Mouse (Mus musculus): Measurements from ENCODE around the gene Scube2. TPM values are rescaled to one million over a fixed set of nuclear protein-coding genes. Genes with fewer than 3 reads are reported as not detected.
A peak's percentile ranks its signal among the peaks of the same experiment; 100 is the strongest.

Gene Scube2
- total and polyA plus RNA-seq, 3 experiments = 0.27 to 0.67 TPM; not detected in 1

- DNase-seq (ENCODE audit: low read depth, low spot score) = peak; percentile 65
- H3K27ac ChIP-seq (ENCODE audit: control insufficient read depth, low read depth, low read length) = no peak overlapping the region
Measured at GRCm38 (mm10) chr7:109804843-109805242, 60.6 kb downstream of the Scube2 start.

GRCm38 (mm10) chr7:109804355-109804754 lies 61.1 kb downstream of the Scube2 start:
- TF ChIP-seq MYB (IDR thresholded peaks at IDR 0.05; ENCODE audit: low read depth, low read length) (no peak), ELF1 (IDR thresholded peaks at IDR 0.05; ENCODE audit: low read depth, low read length) (no peak), POLR2AphosphoS5 (IDR thresholded peaks at IDR 0.05; ENCODE audit: borderline replicate concordance, low read depth, low read length) (no peak), TCF12 (IDR thresholded peaks at IDR 0.05; ENCODE audit: low read depth, low read length) (no peak), BHLHE40 (IDR thresholded peaks at IDR 0.05; ENCODE audit: borderline replicate concordance, low read depth, low read length) (no peak), MAX (IDR thresholded peaks at IDR 0.05; ENCODE audit: low read length) (no peak), ZKSCAN1 (IDR thresholded peaks at IDR 0.05; ENCODE audit: low read depth, low read length) (no peak), MAFK (IDR thresholded peaks at IDR 0.05; ENCODE audit: borderline replicate concordance, low read depth, low read length) (no peak), CHD2 (IDR thresholded peaks at IDR 0.05; ENCODE audit: low read length) (no peak), HCFC1 (IDR thresholded peaks at IDR 0.05; ENCODE audit: low read depth, low read length) (no peak), GATA1 (IDR thresholded peaks at IDR 0.05; ENCODE audit: low read depth, low read length) (no peak), RAD21 (IDR thresholded peaks at IDR 0.05; ENCODE audit: low read depth, low read length) (no peak), NRF1 (IDR thresholded peaks at IDR 0.05; ENCODE audit: insufficient read depth, low read depth, low read length, poor library complexity, severe bottlenecking) (no peak), SIN3A (IDR thresholded peaks at IDR 0.05; ENCODE audit: low read length) (no peak), USF1 (IDR thresholded peaks at IDR 0.05; ENCODE audit: low read depth, low read length) (no peak), RCOR1 (IDR thresholded peaks at IDR 0.05; ENCODE audit: low read depth, low read length) (no peak)
- Histone ChIP-seq H3K9me3 (replicated peaks; ENCODE audit: insufficient read depth, low read length) (no peaks in the 10 kb centered on the region), H3K27me3 (ENCODE audit: control insufficient read depth in 1 of 2, insufficient read depth in 2 of 2, low read length in 2 of 2) (no peaks in the 10 kb centered on the region), H3K36me3 (ENCODE audit: control insufficient read depth in 1 of 2, insufficient read depth in 2 of 2, low read length in 2 of 2) (no peaks in the 10 kb centered on the region; a peak in 1 of 4 replicates), H3K79me2 (ENCODE audit: control insufficient read depth, insufficient read depth, low read length, poor library complexity) (no peaks in the 10 kb centered on the region), H3K27ac (ENCODE audit: control insufficient read depth, low read depth, low read length) (no peak overlapping the region), H3K4me1 (ENCODE audit: control insufficient read depth in 1 of 2, insufficient read depth in 2 of 2, low read length in 2 of 2) (0 out of 4 replicates have a peak, but pooled peaks cover 0 to 4% of the 10 kb centered on the region in 2 experiments), H3K9ac (ENCODE audit: control insufficient read depth, low read depth, low read length, poor library complexity, severe bottlenecking) (no peak overlapping the region), H3K4me3 (ENCODE audit: control insufficient read depth in 1 of 2, insufficient read depth in 1 of 2, low read depth in 2 of 2, low read length in 2 of 2) (no peak overlapping the region)
- DNase-seq (ENCODE audit: low read depth, low spot score) = no peak

More at GRCm38 (mm10) chr7:109804843-109805242, 60.6 kb downstream of the Scube2 start:
- TF ChIP-seq CTCF (IDR thresholded peaks at IDR 0.05 in 2 of 3, conservative IDR thresholded peaks at IDR 0.05 in 1 of 3; ENCODE audit: control insufficient read depth in 1 of 3, insufficient read depth in 1 of 3, low read depth in 2 of 3, low read length in 3 of 3, poor library complexity in 1 of 3, severe bottlenecking in 1 of 3) = peak; percentile 57 to 77 (median 69)
- TF ChIP-seq NRF1 (IDR thresholded peaks at IDR 0.05; ENCODE audit: insufficient read depth, low read depth, low read length, poor library complexity, severe bottlenecking) = no peak
- TF ChIP-seq ZC3H11A (IDR thresholded peaks at IDR 0.05; ENCODE audit: low read depth, low read length) = peak; percentile 30; the same call in 1 of the 2 replicates
- TF ChIP-seq E2F4 (IDR thresholded peaks at IDR 0.05; ENCODE audit: borderline replicate concordance, low read depth, low read length) = no peak
- TF ChIP-seq GATA1 (IDR thresholded peaks at IDR 0.05; ENCODE audit: low read depth, low read length) = peak; percentile 20; the same call in 1 of the 2 replicates
- TF ChIP-seq ZKSCAN1 (IDR thresholded peaks at IDR 0.05; ENCODE audit: low read depth, low read length) = no peak
- TF ChIP-seq SMC3 (IDR thresholded peaks at IDR 0.05; ENCODE audit: low read depth, low read length) = peak; percentile 58
- TF ChIP-seq RAD21 (IDR thresholded peaks at IDR 0.05; ENCODE audit: low read depth, low read length) = peak; percentile 56
- Histone ChIP-seq H3K27me3 (ENCODE audit: control insufficient read depth in 1 of 2, insufficient read depth in 2 of 2, low read length in 2 of 2) (no peaks in the 10 kb centered on the region), H3K9me3 (replicated peaks; ENCODE audit: insufficient read depth, low read length) (no peaks in the 10 kb centered on the region), H3K36me3 (ENCODE audit: control insufficient read depth in 1 of 2, insufficient read depth in 2 of 2, low read length in 2 of 2) (no peaks in the 10 kb centered on the region), H3K79me2 (ENCODE audit: control insufficient read depth, insufficient read depth, low read length, poor library complexity) (no peaks in the 10 kb centered on the region), H3K4me1 (ENCODE audit: control insufficient read depth in 1 of 2, insufficient read depth in 2 of 2, low read length in 2 of 2) (0 out of 4 replicates have a peak, but pooled peaks cover 0 to 2% of the 10 kb centered on the region in 2 experiments), H3K4me3 (ENCODE audit: control insufficient read depth in 1 of 2, insufficient read depth in 1 of 2, low read depth in 2 of 2, low read length in 2 of 2) (no peak overlapping the region), H3K9ac (ENCODE audit: control insufficient read depth, low read depth, low read length, poor library complexity, severe bottlenecking) (no peak overlapping the region)
